In the genomic region with DNA sequence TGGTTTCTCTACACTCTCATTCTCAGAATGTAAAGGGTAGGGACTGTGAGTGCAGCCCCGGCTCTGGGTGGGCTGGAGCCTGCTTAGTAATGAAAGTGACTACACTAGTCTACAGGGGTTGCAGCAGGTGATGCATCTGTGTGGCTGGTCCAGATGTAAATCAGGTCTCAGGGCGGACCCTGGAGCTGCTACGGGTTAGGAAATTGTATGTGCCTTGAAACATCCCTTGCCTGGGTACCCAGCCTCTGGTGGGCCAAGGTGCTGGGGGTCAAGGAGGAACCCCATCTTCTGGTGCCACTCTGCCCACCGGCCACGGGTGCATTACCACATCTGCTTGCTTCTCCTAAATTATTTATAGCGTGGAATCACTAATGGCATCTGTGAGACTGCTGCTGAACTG, we compare ENCODE assay signal across 16 mouse cellular contexts. TPM values are rescaled to one million over a fixed set of nuclear protein-coding genes. Genes with fewer than 3 reads are reported as not detected.
DNase-seq lines count a peak whose midpoint lies in the region; ATAC-seq and TF ChIP-seq lines count a peak whose summit lies in the region.
"Had no signal": no experiment of that assay in that cellular context is flagged by ENCODE, and none has a peak within 500 bp of the region (broad histone marks: within the 10 kb centered on the region; RNA-seq: fewer than 3 reads in every experiment).

No protein-coding gene starts in this region.

- no peak overlapping the region for H3K4me3 ChIP-seq in gastrocnemius, adult 2 months
- H3K4me3 ChIP-seq in embryonic facial prominence, embryonic 14.5 days (ENCODE audit: low read depth, low read length) = no peak overlapping the region
- no peak overlapping the region for H3K4me3 ChIP-seq in hindbrain, embryonic 15.5 days
- no peak overlapping the region for H3K4me3 ChIP-seq in midbrain, embryonic 13.5 days (replicated peaks)
- H3K4me3 ChIP-seq in heart, embryonic 12.5 days = no peak overlapping the region
- H3K4me3 ChIP-seq: liver, embryonic 12.5 days; lung, embryonic 15.5 days had no signal

- no peaks in the 10 kb centered on the region for H3K27me3 ChIP-seq in embryonic facial prominence, embryonic 14.5 days (replicated peaks; ENCODE audit: control insufficient read depth, insufficient read depth, low read length)
- no peaks in the 10 kb centered on the region for H3K27me3 ChIP-seq in hindbrain, embryonic 15.5 days
- no peaks in the 10 kb centered on the region for H3K27me3 ChIP-seq in midbrain, embryonic 13.5 days
- no peaks in the 10 kb centered on the region for H3K27me3 ChIP-seq in heart, embryonic 12.5 days (replicated peaks)
- H3K27me3 ChIP-seq: liver, embryonic 12.5 days; lung, embryonic 15.5 days; Patski had no signal

- intact Hi-C loops in gastrocnemius, adult 2 months (cut with DNase I) = loop anchor here (1.0 to 5.0 kb wide), 2 partner anchors 117 to 163 kb away; no protein-coding TSS in a partner anchor

- no peak for ATAC-seq in embryonic facial prominence, embryonic 14.5 days (ENCODE audit: low read depth)
- ATAC-seq in hindbrain, embryonic 15.5 days (ENCODE audit: low FRiP score, low read depth) = no peak
- no peak for ATAC-seq in midbrain, embryonic 13.5 days
- ATAC-seq in megakaryocyte, adult 5-6 weeks (ENCODE audit: poor library complexity, severe bottlenecking) = no peak
- no peak for ATAC-seq in heart, embryonic 12.5 days (ENCODE audit: insufficient number of reproducible peaks, low FRiP score)
- ATAC-seq: liver, embryonic 12.5 days had no signal

- H3K36me3 ChIP-seq in embryonic facial prominence, embryonic 14.5 days (ENCODE audit: control insufficient read depth, insufficient read depth, low read length) = peaks cover 48% of the 10 kb centered on the region
- H3K36me3 ChIP-seq in hindbrain, embryonic 15.5 days = peaks cover 23% of the 10 kb centered on the region
- H3K36me3 ChIP-seq in midbrain, embryonic 13.5 days = peaks cover 36% of the 10 kb centered on the region
- H3K36me3 ChIP-seq in heart, embryonic 12.5 days = peaks cover 39% of the 10 kb centered on the region

- peak overlapping the region; percentile 17; the same call in 1 of the 2 replicates for H3K27ac ChIP-seq in gastrocnemius, adult 2 months
- peak overlapping the region; percentile 10; the same call in 1 of the 2 replicates for H3K27ac ChIP-seq in embryonic facial prominence, embryonic 14.5 days (replicated peaks; ENCODE audit: low read depth, low read length)
- peak overlapping the region; percentile 56; the same call in 1 of the 2 replicates for H3K27ac ChIP-seq in hindbrain, embryonic 15.5 days (replicated peaks)
- peak overlapping the region; percentile 56; the same call in 1 of the 2 replicates for H3K27ac ChIP-seq in midbrain, embryonic 13.5 days
- H3K27ac ChIP-seq in heart, embryonic 12.5 days (ENCODE audit: poor library complexity, severe bottlenecking) = no peak overlapping the region
- H3K27ac ChIP-seq: liver, embryonic 12.5 days; lung, embryonic 15.5 days had no signal

- H3K4me2 ChIP-seq in embryonic facial prominence, embryonic 14.5 days (ENCODE audit: low read depth, low read length) = no peak overlapping the region
- H3K4me2 ChIP-seq in hindbrain, embryonic 15.5 days = no peak overlapping the region
- no peak overlapping the region for H3K4me2 ChIP-seq in midbrain, embryonic 13.5 days (replicated peaks)
- H3K4me2 ChIP-seq in heart, embryonic 12.5 days = no peak overlapping the region
- H3K4me2 ChIP-seq: liver, embryonic 12.5 days; lung, embryonic 15.5 days had no signal

- 82% methylated on average over 6 of the region's 6 CpGs for WGBS in embryonic facial prominence, embryonic 14.5 days
- WGBS in hindbrain, embryonic 15.5 days = 80% methylated on average over 6 of the region's 6 CpGs
- WGBS in midbrain, embryonic 13.5 days = 83% methylated on average over 6 of the region's 6 CpGs
- WGBS in heart, embryonic 12.5 days = 85% methylated on average over 6 of the region's 6 CpGs

- H3K9ac ChIP-seq in embryonic facial prominence, embryonic 14.5 days (ENCODE audit: low read depth, low read length) = no peak overlapping the region
- H3K9ac ChIP-seq in hindbrain, embryonic 15.5 days = no peak overlapping the region
- H3K9ac ChIP-seq in midbrain, embryonic 13.5 days (replicated peaks) = no peak overlapping the region; the same call in 1 of the 2 replicates
- no peak overlapping the region for H3K9ac ChIP-seq in heart, embryonic 12.5 days
- H3K9ac ChIP-seq: liver, embryonic 12.5 days; lung, embryonic 15.5 days had no signal

- TF ChIP-seq CTCF in gastrocnemius, adult 2 months (IDR thresholded peaks at IDR 0.05) = no peak

- no peak for DNase-seq in gastrocnemius, adult 2 months
- DNase-seq in gastrocnemius, adult 8-10 months (ENCODE audit: low spot score in 2 of 2) = no peak
- DNase-seq in embryonic facial prominence, embryonic 14.5 days (ENCODE audit: low spot score) = no peak
- DNase-seq in yolk sac, embryonic 10.5 days (ENCODE audit: low spot score) = no peak

- H3K4me1 ChIP-seq in embryonic facial prominence, embryonic 14.5 days (ENCODE audit: control insufficient read depth, insufficient read depth, low read length) = peaks cover 8% of the 10 kb centered on the region; the same call in 1 of the 2 replicates
- peaks cover 21% of the 10 kb centered on the region for H3K4me1 ChIP-seq in hindbrain, embryonic 15.5 days (replicated peaks)
- H3K4me1 ChIP-seq in midbrain, embryonic 13.5 days (replicated peaks) = peaks cover 21% of the 10 kb centered on the region
- peaks cover 25% of the 10 kb centered on the region for H3K4me1 ChIP-seq in heart, embryonic 12.5 days (replicated peaks)

- no peaks in the 10 kb centered on the region for H3K9me3 ChIP-seq in embryonic facial prominence, embryonic 14.5 days (ENCODE audit: control insufficient read depth, low read length)
- no peaks in the 10 kb centered on the region for H3K9me3 ChIP-seq in hindbrain, embryonic 15.5 days
- H3K9me3 ChIP-seq in midbrain, embryonic 13.5 days = no peaks in the 10 kb centered on the region
- H3K9me3 ChIP-seq in heart, embryonic 12.5 days (replicated peaks) = no peaks in the 10 kb centered on the region
- H3K9me3 ChIP-seq: liver, embryonic 12.5 days; lung, embryonic 15.5 days had no signal

RNA-seq across cellular contexts. Expression of gene Cd5, which starts 24.6 kb away (rescaled TPM):
- not detected for total RNA-seq in gastrocnemius, adult 2 months (2021)
- under 1 TPM in 1 of 4 experiments, not detected in 3; 0.27 TPM for total RNA-seq in gastrocnemius, adult 8-10 months (2022)
- polyA plus RNA-seq in embryonic facial prominence, embryonic 14.5 days (2014; fragmentation: Nextera tagmentation; extraction: Ambion mirVana) = 0.58 and 0.78 TPM in 2 replicates
- polyA plus RNA-seq in hindbrain, embryonic 15.5 days (2015; fragmentation: Nextera tagmentation; extraction: Ambion mirVana) = 0.25 and 0.28 TPM in 2 replicates
- polyA plus RNA-seq in midbrain, embryonic 13.5 days (2015; fragmentation: Nextera tagmentation; extraction: Ambion mirVana) = 0.24 TPM in 2 replicates
- 0.78 and 1.5 TPM in 2 replicates for total RNA-seq in megakaryocyte, adult 5-6 weeks (2015)
- total RNA-seq in megakaryocyte, adult 5-6 weeks (2017) = 0.57 and 0.59 TPM in 2 replicates
- 0.19 and 0.55 TPM in 2 replicates for polyA plus RNA-seq in heart, embryonic 12.5 days (2016; fragmentation: Nextera tagmentation; extraction: Ambion mirVana)
- total RNA-seq: megakaryocyte progenitor cell, adult 5-6 weeks had no signal
- polyA plus RNA-seq: liver, embryonic 12.5 days; Patski had no signal

RNA-seq across cellular contexts. Expression of gene Vps37c, which starts 25.6 kb away (rescaled TPM):
- total RNA-seq in gastrocnemius, adult 2 months (2021) = 10 to 100 TPM; 20.7 to 26.3 TPM
- total RNA-seq in gastrocnemius, adult 8-10 months (2022) = 10 to 100 TPM; 21.1 to 33.7 (median 28.3) TPM
- 34.8 and 35.9 TPM in 2 replicates for polyA plus RNA-seq in embryonic facial prominence, embryonic 14.5 days (2014; fragmentation: Nextera tagmentation; extraction: Ambion mirVana)
- polyA plus RNA-seq in hindbrain, embryonic 15.5 days (2015; fragmentation: Nextera tagmentation; extraction: Ambion mirVana) = 28.8 and 31.8 TPM in 2 replicates
- 33.1 and 35.5 TPM in 2 replicates for polyA plus RNA-seq in midbrain, embryonic 13.5 days (2015; fragmentation: Nextera tagmentation; extraction: Ambion mirVana)
- 21.9 and 22.5 TPM in 2 replicates for total RNA-seq in megakaryocyte, adult 5-6 weeks (2015)
- 15.2 and 17.8 TPM in 2 replicates for total RNA-seq in megakaryocyte, adult 5-6 weeks (2017)
- polyA plus RNA-seq in heart, embryonic 12.5 days (2016; fragmentation: Nextera tagmentation; extraction: Ambion mirVana) = 29.0 and 31.2 TPM in 2 replicates

RNA-seq across cellular contexts. Expression of gene Pga5, which starts 36.3 kb away (rescaled TPM):
- not detected for total RNA-seq in gastrocnemius, adult 2 months (2021)
- not detected for total RNA-seq in gastrocnemius, adult 8-10 months (2022)
- 0.14 TPM in 1 of 2 replicates, not detected in the other for polyA plus RNA-seq in embryonic facial prominence, embryonic 14.5 days (2014; fragmentation: Nextera tagmentation; extraction: Ambion mirVana)
- not detected in 2 replicates for polyA plus RNA-seq in hindbrain, embryonic 15.5 days (2015; fragmentation: Nextera tagmentation; extraction: Ambion mirVana)
- polyA plus RNA-seq in midbrain, embryonic 13.5 days (2015; fragmentation: Nextera tagmentation; extraction: Ambion mirVana) = not detected in 2 replicates
- not detected in 2 replicates for total RNA-seq in megakaryocyte, adult 5-6 weeks (2015)
- total RNA-seq in megakaryocyte, adult 5-6 weeks (2017) = 0.20 TPM in 1 of 2 replicates, not detected in the other
- polyA plus RNA-seq in heart, embryonic 12.5 days (2016; fragmentation: Nextera tagmentation; extraction: Ambion mirVana) = not detected in 2 replicates
- total RNA-seq: gastrocnemius, postnatal 36 days; left cerebral cortex, postnatal 14 days; megakaryocyte progenitor cell, adult 5-6 weeks had no signal
- polyA plus RNA-seq: embryonic facial prominence, embryonic 11.5 days; heart, embryonic 14.5 days; lung, embryonic 15.5 days had no signal
